Mouse (Mus musculus): Measurements from ENCODE around the gene Ints6l. TPM values are rescaled to one million over a fixed set of nuclear protein-coding genes. Genes with fewer than 3 reads are reported as not detected.
A peak's percentile ranks its signal among the peaks of the same experiment; 100 is the strongest.
"Not testable (repeated sequence)": the region's sequence is repeated elsewhere in the genome, so short reads cannot be mapped to it uniquely, and the experiment has no call there.

Ints6l gene
- polyA plus RNA-seq, 1 experiment from 2014 or later, result 25.2 TPM

GRCm38 (mm10) chrX:56477553-56477952, 22.9 kb downstream of the Ints6l start:
- WGBS, result 85% methylated on average over 3 of the region's 3 CpGs
- no peak overlapping the region for H3K4me2 ChIP-seq (ENCODE audit: low read length)
- H3K27me3 ChIP-seq (replicated peaks; ENCODE audit: control insufficient read depth, insufficient read depth, low read length), result no peaks in the 10 kb centered on the region
- H3K9me3 ChIP-seq (ENCODE audit: control insufficient read depth, low read length), result no peaks in the 10 kb centered on the region
- H3K27ac ChIP-seq (ENCODE audit: low read depth), result no peak overlapping the region
- no peak overlapping the region for H3K9ac ChIP-seq (ENCODE audit: low read length)
- no peak for DNase-seq (ENCODE audit: low spot score)
- H3K4me1 ChIP-seq (replicated peaks; ENCODE audit: control insufficient read depth, insufficient read depth, low read length), result no peaks in the 10 kb centered on the region
- H3K4me3 ChIP-seq (ENCODE audit: low read depth, low read length), result no peak overlapping the region
- 0 out of 2 replicates have a peak, but pooled peaks cover 4% of the 10 kb centered on the region for H3K36me3 ChIP-seq (ENCODE audit: control insufficient read depth, insufficient read depth, low read length)
- no peak for ATAC-seq (replicated peaks; ENCODE audit: low FRiP score, low TSS enrichment, low read depth)

- Histone ChIP-seq H3K4me1 (replicated peaks; ENCODE audit: control insufficient read depth, insufficient read depth, low read length) (no peaks in the 10 kb centered on the region), H3K27ac (ENCODE audit: low read depth) (no peak overlapping the region), H3K36me3 (ENCODE audit: control insufficient read depth, insufficient read depth, low read length) (peaks cover 7% of the 10 kb centered on the region; the same call in 1 of the 2 replicates), H3K9ac (ENCODE audit: low read length) (no peak overlapping the region), H3K4me2 (ENCODE audit: low read length) (no peak overlapping the region), H3K4me3 (ENCODE audit: low read depth, low read length) (no peak overlapping the region), H3K27me3 (replicated peaks; ENCODE audit: control insufficient read depth, insufficient read depth, low read length) (no peaks in the 10 kb centered on the region), H3K9me3 (ENCODE audit: control insufficient read depth, low read length) (no peaks in the 10 kb centered on the region)
- DNase-seq (ENCODE audit: low spot score), result no peak
- WGBS, result 78% methylated on average over 3 of the region's 3 CpGs
- no peak for ATAC-seq (replicated peaks; ENCODE audit: low FRiP score, low TSS enrichment, low read depth)
Measured at GRCm38 (mm10) chrX:56481906-56482305, 27.2 kb downstream of the Ints6l start.

GRCm38 (mm10) chrX:56489758-56490157, 35.1 kb downstream of the Ints6l start:
- Histone ChIP-seq H3K4me2 (ENCODE audit: low read length) (no peak overlapping the region), H3K9me3 (ENCODE audit: control insufficient read depth, low read length) (no peaks in the 10 kb centered on the region), H3K4me3 (ENCODE audit: low read depth, low read length) (no peak overlapping the region), H3K27me3 (replicated peaks; ENCODE audit: control insufficient read depth, insufficient read depth, low read length) (no peaks in the 10 kb centered on the region), H3K27ac (ENCODE audit: low read depth) (no peak overlapping the region), H3K9ac (ENCODE audit: low read length) (no peak overlapping the region), H3K4me1 (replicated peaks; ENCODE audit: control insufficient read depth, insufficient read depth, low read length) (no peaks in the 10 kb centered on the region), H3K36me3 (ENCODE audit: control insufficient read depth, insufficient read depth, low read length) (no peaks in the 10 kb centered on the region)
- 19% methylated on average over 1 of the region's 1 CpGs for WGBS
- DNase-seq (ENCODE audit: low spot score) (peak; percentile 78), ATAC-seq (replicated peaks; ENCODE audit: low FRiP score, low TSS enrichment, low read depth) (no peak)

GRCm38 (mm10) chrX:56497241-56497640, 42.6 kb downstream of the Ints6l start:
- Histone ChIP-seq H3K9me3 (ENCODE audit: control insufficient read depth, low read length) (no peaks in the 10 kb centered on the region), H3K36me3 (ENCODE audit: control insufficient read depth, insufficient read depth, low read length) (peaks cover 18% of the 10 kb centered on the region), H3K27ac (ENCODE audit: low read depth) (no peak overlapping the region), H3K27me3 (replicated peaks; ENCODE audit: control insufficient read depth, insufficient read depth, low read length) (no peaks in the 10 kb centered on the region), H3K9ac (ENCODE audit: low read length) (no peak overlapping the region), H3K4me3 (ENCODE audit: low read depth, low read length) (no peak overlapping the region), H3K4me1 (replicated peaks; ENCODE audit: control insufficient read depth, insufficient read depth, low read length) (no peaks in the 10 kb centered on the region), H3K4me2 (ENCODE audit: low read length) (no peak overlapping the region)
- DNase-seq (ENCODE audit: low spot score), result no peak
- WGBS, result 83% methylated on average over 7 of the region's 7 CpGs
- no peak for ATAC-seq (replicated peaks; ENCODE audit: low FRiP score, low TSS enrichment, low read depth)

GRCm38 (mm10) chrX:56524442-56524841, 69.8 kb downstream of the Ints6l start, which contains the start of gene Gm10477:
Gene Gm10477 (plus strand): TSS chrX:56524742.
- H3K9ac ChIP-seq (ENCODE audit: low read length); DNase-seq (ENCODE audit: low spot score); H3K4me3 ChIP-seq (ENCODE audit: low read depth, low read length); H3K27ac ChIP-seq (ENCODE audit: low read depth); H3K36me3 ChIP-seq (ENCODE audit: control insufficient read depth, insufficient read depth, low read length); H3K4me2 ChIP-seq (ENCODE audit: low read length); H3K9me3 ChIP-seq (ENCODE audit: control insufficient read depth, low read length); H3K4me1 ChIP-seq (replicated peaks; ENCODE audit: control insufficient read depth, insufficient read depth, low read length); ATAC-seq (replicated peaks; ENCODE audit: low FRiP score, low TSS enrichment, low read depth); H3K27me3 ChIP-seq (replicated peaks; ENCODE audit: control insufficient read depth, insufficient read depth, low read length): not testable (repeated sequence)
- 85% methylated on average over 6 of the region's 6 CpGs for WGBS

GRCm38 (mm10) chrX:56531266-56531665, 76.6 kb downstream of the Ints6l start:
- Histone ChIP-seq H3K36me3 (ENCODE audit: control insufficient read depth, insufficient read depth, low read length) (no peaks in the 10 kb centered on the region), H3K27ac (ENCODE audit: low read depth) (no peak overlapping the region), H3K4me2 (ENCODE audit: low read length) (no peak overlapping the region), H3K9me3 (ENCODE audit: control insufficient read depth, low read length) (no peaks in the 10 kb centered on the region), H3K4me1 (replicated peaks; ENCODE audit: control insufficient read depth, insufficient read depth, low read length) (no peaks in the 10 kb centered on the region), H3K9ac (ENCODE audit: low read length) (no peak overlapping the region), H3K4me3 (ENCODE audit: low read depth, low read length) (no peak overlapping the region), H3K27me3 (replicated peaks; ENCODE audit: control insufficient read depth, insufficient read depth, low read length) (no peaks in the 10 kb centered on the region)
- 7% methylated on average over 3 of the region's 3 CpGs for WGBS
- ATAC-seq (replicated peaks; ENCODE audit: low FRiP score, low TSS enrichment, low read depth), result no peak
- DNase-seq (ENCODE audit: low spot score), result peak; percentile 80

- no peak for ATAC-seq (replicated peaks; ENCODE audit: low FRiP score, low TSS enrichment, low read depth)
Measured at GRCm38 (mm10) chrX:56537162-56537561, 82.5 kb downstream of the Ints6l start.

GRCm38 (mm10) chrX:56549506-56549905, 94.8 kb downstream of the Ints6l start, which contains the start of gene Gm648:
Gene Gm648 (minus strand): TSS chrX:56549606.
- Histone ChIP-seq H3K9ac (ENCODE audit: low read length) (no peak within 1 kb of the TSS), H3K4me1 (replicated peaks; ENCODE audit: control insufficient read depth, insufficient read depth, low read length) (no peaks in the 10 kb centered on the region), H3K27ac (ENCODE audit: low read depth) (no peak within 1 kb of the TSS), H3K36me3 (ENCODE audit: control insufficient read depth, insufficient read depth, low read length) (no peaks in the 10 kb centered on the region), H3K27me3 (replicated peaks; ENCODE audit: control insufficient read depth, insufficient read depth, low read length) (no peaks in the 10 kb centered on the region), H3K4me3 (ENCODE audit: low read depth, low read length) (no peak within 1 kb of the TSS), H3K4me2 (ENCODE audit: low read length) (no peak within 1 kb of the TSS), H3K9me3 (ENCODE audit: control insufficient read depth, low read length) (no peaks in the 10 kb centered on the region)
- no peak for ATAC-seq (replicated peaks; ENCODE audit: low FRiP score, low TSS enrichment, low read depth)
- 86% methylated on average over 7 of the region's 7 CpGs for WGBS
- DNase-seq (ENCODE audit: low spot score), result no peak

More at GRCm38 (mm10) chrX:56537162-56537561, 82.5 kb downstream of the Ints6l start:
- Histone ChIP-seq H3K9me3 (ENCODE audit: control insufficient read depth, low read length) (no peaks in the 10 kb centered on the region), H3K4me2 (ENCODE audit: low read length) (no peak overlapping the region), H3K27ac (ENCODE audit: low read depth) (no peak overlapping the region), H3K9ac (ENCODE audit: low read length) (no peak overlapping the region), H3K27me3 (replicated peaks; ENCODE audit: control insufficient read depth, insufficient read depth, low read length) (no peaks in the 10 kb centered on the region), H3K4me3 (ENCODE audit: low read depth, low read length) (no peak overlapping the region), H3K4me1 (replicated peaks; ENCODE audit: control insufficient read depth, insufficient read depth, low read length) (no peaks in the 10 kb centered on the region), H3K36me3 (ENCODE audit: control insufficient read depth, insufficient read depth, low read length) (no peaks in the 10 kb centered on the region)
- 57% methylated on average over 4 of the region's 4 CpGs for WGBS
- peak; percentile 53 for DNase-seq (ENCODE audit: low spot score)

GRCm38 (mm10) chrX:56553584-56553983, 98.9 kb downstream of the Ints6l start:
- H3K9me3 ChIP-seq (ENCODE audit: control insufficient read depth, low read length), result no peaks in the 10 kb centered on the region
- no peak overlapping the region for H3K4me3 ChIP-seq (ENCODE audit: low read depth, low read length)
- DNase-seq (ENCODE audit: low spot score) (no peak), ATAC-seq (replicated peaks; ENCODE audit: low FRiP score, low TSS enrichment, low read depth) (no peak)
- no peaks in the 10 kb centered on the region for H3K4me1 ChIP-seq (replicated peaks; ENCODE audit: control insufficient read depth, insufficient read depth, low read length)
- no peak overlapping the region for H3K4me2 ChIP-seq (ENCODE audit: low read length)
- 79% methylated on average over 3 of the region's 3 CpGs for WGBS
- no peaks in the 10 kb centered on the region for H3K27me3 ChIP-seq (replicated peaks; ENCODE audit: control insufficient read depth, insufficient read depth, low read length)
- H3K27ac ChIP-seq (ENCODE audit: low read depth), result no peak overlapping the region
- H3K9ac ChIP-seq (ENCODE audit: low read length), result no peak overlapping the region
- H3K36me3 ChIP-seq (ENCODE audit: control insufficient read depth, insufficient read depth, low read length), result no peaks in the 10 kb centered on the region
